Mouse (Mus musculus) intestine, embryonic 16.5 days (tissue): ENCODE measurements around the gene Sept10. TPM values are rescaled to one million over a fixed set of nuclear protein-coding genes. Genes with fewer than 3 reads are reported as not detected.
A peak's percentile ranks its signal among the peaks of the same experiment; 100 is the strongest.

Source experiments
- ATAC-seq: fragments of 200-750 bp; cut with Nextera tagmentation; 2 replicates; pipeline ENCODE4 v1.8.0; 2017; ENCODE audit warnings: moderate TSS enrichment, moderate library complexity
- H3K27ac ChIP-seq: fragments of 300-500 bp; sonication (generic); 2 replicates; pipeline ENCODE4 v1.5.1; 2014; ENCODE audit warnings: mild to moderate bottlenecking, low read length
- H3K27me3 ChIP-seq: fragments of 300-500 bp; sonication (generic); replicated peaks from 2 replicates; pipeline ENCODE4 v1.6.1; 2014; ENCODE audit warnings: low read length, control low read depth, mixed read lengths; ENCODE audit not compliant: control insufficient read depth, insufficient read depth
- H3K36me3 ChIP-seq: fragments of 300-500 bp; sonication (generic); 2 replicates; pipeline ENCODE4 v1.6.1; 2014; ENCODE audit warnings: low read length, control low read depth; ENCODE audit not compliant: control insufficient read depth, insufficient read depth
- H3K4me1 ChIP-seq: fragments of 300-500 bp; sonication (generic); 2 replicates; pipeline ENCODE4 v1.6.1; 2014; ENCODE audit warnings: low read length, control low read depth, mixed read lengths; ENCODE audit not compliant: control insufficient read depth, insufficient read depth
- H3K4me2 ChIP-seq: fragments of 300-500 bp; sonication (generic); 2 replicates; pipeline ENCODE4 v1.6.1; 2014; ENCODE audit warnings: low read depth, low read length, control low read depth
- H3K4me3 ChIP-seq: fragments of 300-500 bp; sonication (generic); 2 replicates; pipeline ENCODE4 v1.5.1; 2014; ENCODE audit warnings: mild to moderate bottlenecking, low read length
- H3K9ac ChIP-seq: fragments of 300-500 bp; sonication (generic); 2 replicates; pipeline ENCODE4 v1.6.1; 2014; ENCODE audit warnings: low read depth, low read length
- H3K9me3 ChIP-seq: fragments of 300-500 bp; sonication (generic); 2 replicates; pipeline ENCODE4 v1.6.1; 2016; ENCODE audit warnings: low read length, control low read depth; ENCODE audit not compliant: control insufficient read depth
- WGBS: fragments of 180-500 bp; shearing (Covaris S2); extraction: QIAGEN DNeasy Blood & Tissue Kit; methylation state at CpG from one replicate; pipeline ENCODE4 v1.1.7; 2014; 5-methylcytosine and 5-hydroxymethylcytosine counted together
- polyA plus RNA-seq: library from polyadenylated mRNA; unstranded; fragments of >200 nt; fragmentation: Nextera tagmentation; extraction: Ambion mirVana; gene quantifications from 2 replicates; pipeline ENCODE4 v1.2.1, GENCODE M21; 2015

The Sept10 gene
- polyA plus RNA-seq, 1 experiment from 2014 or later: 24.6 TPM

- Histone ChIP-seq H3K36me3 (no peaks in the 10 kb centered on the region), H3K9me3 (peaks cover 6% of the 10 kb centered on the region; the same call in 1 of the 2 replicates), H3K27me3 (no peaks in the 10 kb centered on the region), H3K27ac (no peak overlapping the region), H3K9ac (no peak overlapping the region), H3K4me2 (no peak overlapping the region), H3K4me1 (no peaks in the 10 kb centered on the region), H3K4me3 (no peak overlapping the region)
- ATAC-seq: no peak
- 72% methylated on average over 6 of the region's 6 CpGs for WGBS
These were observed 14.8 kb upstream of the Sept10 start for GRCm38 (mm10) chr10:59236486-59236885.

- Histone ChIP-seq H3K4me1 (no peaks in the 10 kb centered on the region), H3K27ac (no peak overlapping the region), H3K9me3 (peaks cover 6% of the 10 kb centered on the region; the same call in 1 of the 2 replicates), H3K4me2 (no peak overlapping the region), H3K9ac (no peak overlapping the region), H3K36me3 (no peaks in the 10 kb centered on the region), H3K27me3 (no peaks in the 10 kb centered on the region), H3K4me3 (no peak overlapping the region)
- 57% methylated on average over 4 of the region's 4 CpGs for WGBS
- ATAC-seq: no peak
These were observed 14.2 kb upstream of the Sept10 start for GRCm38 (mm10) chr10:59235847-59236246.

GRCm38 (mm10) chr10:59235227-59235626 lies 13.6 kb upstream of the Sept10 start:
- Histone ChIP-seq H3K36me3 (no peaks in the 10 kb centered on the region), H3K4me1 (no peaks in the 10 kb centered on the region), H3K9me3 (peaks cover 6% of the 10 kb centered on the region; the same call in 1 of the 2 replicates), H3K9ac (no peak overlapping the region), H3K27ac (no peak overlapping the region), H3K4me2 (no peak overlapping the region), H3K4me3 (no peak overlapping the region), H3K27me3 (no peaks in the 10 kb centered on the region)
- 89% methylated on average over 2 of the region's 2 CpGs for WGBS
- ATAC-seq: no peak

- H3K9me3 ChIP-seq: no peaks in the 10 kb centered on the region
- H3K9ac ChIP-seq: no peak overlapping the region
- H3K27ac ChIP-seq: no peak overlapping the region
- WGBS: 59% methylated on average over 4 of the region's 4 CpGs
- H3K4me1 ChIP-seq: peaks cover 6% of the 10 kb centered on the region
- no peak for ATAC-seq
- H3K36me3 ChIP-seq: no peaks in the 10 kb centered on the region
- H3K4me3 ChIP-seq: no peak overlapping the region
- H3K4me2 ChIP-seq: no peak overlapping the region
- H3K27me3 ChIP-seq: no peaks in the 10 kb centered on the region
These were observed 7.7 kb upstream of the Sept10 start for GRCm38 (mm10) chr10:59229205-59229820.

GRCm38 (mm10) chr10:59225137-59225536 lies 3.5 kb upstream of the Sept10 start:
- WGBS: 83% methylated on average over 2 of the region's 2 CpGs
- H3K4me2 ChIP-seq: peak overlapping the region; percentile 10; the same call in 1 of the 2 replicates

GRCm38 (mm10) chr10:59223890-59224289 lies 2.2 kb upstream of the Sept10 start:
- H3K4me2 ChIP-seq: peak overlapping the region; percentile 98
- no peak for ATAC-seq
- no peaks in the 10 kb centered on the region for H3K9me3 ChIP-seq
- no peaks in the 10 kb centered on the region for H3K36me3 ChIP-seq
- no peak overlapping the region for H3K27ac ChIP-seq
- peak overlapping the region; percentile 88 for H3K4me3 ChIP-seq
- 68% methylated on average over 4 of the region's 4 CpGs for WGBS
- H3K27me3 ChIP-seq: no peaks in the 10 kb centered on the region
- H3K9ac ChIP-seq: no peak overlapping the region
- H3K4me1 ChIP-seq: peaks cover 16% of the 10 kb centered on the region

More at GRCm38 (mm10) chr10:59225137-59225536, 3.5 kb upstream of the Sept10 start:
- Histone ChIP-seq H3K27ac (no peak overlapping the region), H3K4me1 (peaks cover 13% of the 10 kb centered on the region), H3K36me3 (no peaks in the 10 kb centered on the region), H3K27me3 (no peaks in the 10 kb centered on the region), H3K4me3 (no peak overlapping the region), H3K9ac (no peak overlapping the region), H3K9me3 (no peaks in the 10 kb centered on the region)
- ATAC-seq: no peak

- ATAC-seq: no peak
- Histone ChIP-seq H3K9ac (peak overlapping the region; percentile 89), H3K36me3 (no peaks in the 10 kb centered on the region), H3K4me3 (peak overlapping the region; percentile 88), H3K9me3 (no peaks in the 10 kb centered on the region), H3K27me3 (no peaks in the 10 kb centered on the region), H3K4me2 (peak overlapping the region; percentile 98), H3K4me1 (peaks cover 16% of the 10 kb centered on the region), H3K27ac (no peak overlapping the region)
- WGBS: 47% methylated on average over 14 of the region's 14 CpGs
These were observed 1.7 kb upstream of the Sept10 start for GRCm38 (mm10) chr10:59223301-59223700.

- ATAC-seq: peak; percentile 36; the same call in 1 of the 2 replicates
- H3K9ac ChIP-seq: peak overlapping the region; percentile 89
- 3% methylated on average over 49 of the region's 49 CpGs for WGBS
These were observed 839 bp upstream of the Sept10 start for GRCm38 (mm10) chr10:59222271-59223101.

GRCm38 (mm10) chr10:59220824-59221472 lies 699 bp downstream of the Sept10 start:
- Histone ChIP-seq H3K27ac (peak overlapping the region; percentile 95), H3K4me2 (peak overlapping the region; percentile 98), H3K4me3 (peak overlapping the region; percentile 88), H3K9me3 (no peaks in the 10 kb centered on the region), H3K9ac (peak overlapping the region; percentile 89), H3K36me3 (no peaks in the 10 kb centered on the region), H3K4me1 (peaks cover 16% of the 10 kb centered on the region), H3K27me3 (no peaks in the 10 kb centered on the region)
- no peak for ATAC-seq
- WGBS: 2% methylated on average over 37 of the region's 39 CpGs

More at GRCm38 (mm10) chr10:59222271-59223101, 839 bp upstream of the Sept10 start:
- no peaks in the 10 kb centered on the region for H3K36me3 ChIP-seq
- peak overlapping the region; percentile 88 for H3K4me3 ChIP-seq
- H3K4me1 ChIP-seq: peaks cover 16% of the 10 kb centered on the region
- H3K27me3 ChIP-seq: no peaks in the 10 kb centered on the region
- H3K9me3 ChIP-seq: no peaks in the 10 kb centered on the region
- peak overlapping the region; percentile 95 for H3K27ac ChIP-seq
- peak overlapping the region; percentile 98 for H3K4me2 ChIP-seq
